Mouse (Mus musculus): ENCODE data around the gene Galnt16. TPM values are rescaled to one million over a fixed set of nuclear protein-coding genes. Genes with fewer than 3 reads are reported as not detected.

Galnt16 gene
- 3.5 TPM for polyA plus RNA-seq (2014; fragmentation: Illumina TruSeq; extraction: RNeasy Lipid Tissue Mini Kit (QIAGEN cat#74804); ENCODE audit: low read depth, low replicate concordance)

DNA sequence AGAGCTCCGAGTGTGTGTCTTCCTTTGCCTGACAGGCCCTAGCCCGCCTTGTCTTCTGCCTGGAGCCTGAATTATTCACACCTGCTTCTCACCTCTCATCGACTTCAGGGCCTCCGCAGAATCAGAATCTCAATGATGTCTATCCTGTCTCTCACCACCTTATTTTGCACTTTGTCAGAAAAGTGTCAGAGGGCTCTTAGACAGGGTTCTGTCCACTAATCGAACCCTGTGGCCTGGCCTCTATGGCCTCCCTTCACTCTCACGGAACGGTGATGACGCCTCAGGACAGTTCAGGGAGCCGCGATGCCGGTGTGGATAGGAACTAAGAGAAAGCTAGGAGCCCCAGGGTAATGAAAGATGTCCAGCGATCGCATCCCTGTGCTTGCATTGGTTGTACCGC lies at the start of gene Galnt16:
Galnt16 (plus strand) TSS at position 301 of the 400 bp plus-strand sequence.

DNA sequence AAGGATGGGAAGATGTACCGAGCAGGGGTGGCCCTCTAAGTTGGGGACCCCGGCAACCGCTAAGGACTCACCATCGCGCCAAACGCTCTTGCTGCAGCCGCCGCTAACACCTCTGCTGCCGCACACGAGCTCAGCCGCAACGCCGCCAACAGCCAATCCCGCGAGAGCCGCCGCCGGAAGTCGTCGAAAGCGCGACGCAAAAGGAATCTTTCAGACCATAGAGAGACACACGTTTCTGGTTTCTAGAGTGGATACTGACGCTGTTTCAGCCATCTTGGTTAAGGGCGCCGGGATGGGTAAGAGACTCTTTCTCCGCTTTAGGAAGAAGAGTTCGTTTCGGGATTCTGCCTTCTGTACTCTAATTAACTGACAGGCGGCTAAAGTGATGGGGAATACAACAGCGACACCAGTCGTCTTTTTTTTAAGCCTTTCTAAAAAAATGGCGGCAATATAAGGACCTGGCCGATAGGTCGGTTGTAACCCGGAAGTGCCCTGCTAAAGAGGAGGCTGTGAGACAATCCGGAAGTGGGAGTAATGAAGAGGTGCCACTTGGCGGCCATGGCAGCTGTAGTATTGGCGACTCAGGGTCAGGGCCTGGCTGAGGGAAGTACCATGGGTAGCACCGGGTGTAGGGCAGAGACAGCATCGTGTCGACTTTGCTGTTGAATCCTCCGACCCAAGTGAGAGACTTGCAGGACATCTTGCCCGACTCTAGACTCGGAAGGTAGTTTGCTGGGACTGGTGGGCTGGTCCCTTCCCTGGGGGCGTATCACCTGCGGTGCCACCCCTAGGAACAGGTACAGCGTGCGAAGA lies 125.8 kb downstream of the Galnt16 start, which contains the start of the genes Slc39a9 and Erh:
Slc39a9 (plus strand) TSS at position 191 of the 813 bp plus-strand sequence.
Erh (minus strand) TSS at position 649 of the 813 bp plus-strand sequence.

Other genes with a start within 250 kb of the Galnt16 start
- 23.8 TPM for gene Dcaf5, start 81.7 kb upstream of the Galnt16 start, polyA plus RNA-seq (2014; fragmentation: Illumina TruSeq; extraction: RNeasy Lipid Tissue Mini Kit (QIAGEN cat#74804); ENCODE audit: low read depth, low replicate concordance)
- 23.7 TPM for gene Exd2, start 55.2 kb upstream of the Galnt16 start, polyA plus RNA-seq (2014; fragmentation: Illumina TruSeq; extraction: RNeasy Lipid Tissue Mini Kit (QIAGEN cat#74804); ENCODE audit: low read depth, low replicate concordance)
- 15.9 TPM for gene Slc39a9, start 125.6 kb downstream of the Galnt16 start, polyA plus RNA-seq (2014; fragmentation: Illumina TruSeq; extraction: RNeasy Lipid Tissue Mini Kit (QIAGEN cat#74804); ENCODE audit: low read depth, low replicate concordance)
- gene Erh, start 126.1 kb downstream of the Galnt16 start, polyA plus RNA-seq (2014; fragmentation: Illumina TruSeq; extraction: RNeasy Lipid Tissue Mini Kit (QIAGEN cat#74804); ENCODE audit: low read depth, low replicate concordance): 39.8 TPM
- gene Plekhd1, start 174.3 kb downstream of the Galnt16 start, polyA plus RNA-seq (2014; fragmentation: Illumina TruSeq; extraction: RNeasy Lipid Tissue Mini Kit (QIAGEN cat#74804); ENCODE audit: low read depth, low replicate concordance): not detected
- not detected for gene Ccdc177, start 242.4 kb downstream of the Galnt16 start, polyA plus RNA-seq (2014; fragmentation: Illumina TruSeq; extraction: RNeasy Lipid Tissue Mini Kit (QIAGEN cat#74804); ENCODE audit: low read depth, low replicate concordance)